Mouse (Mus musculus): ENCODE data around the gene Mto1. TPM values are rescaled to one million over a fixed set of nuclear protein-coding genes. Genes with fewer than 3 reads are reported as not detected.
A peak's percentile ranks its signal among the peaks of the same experiment; 100 is the strongest.

Gene Mto1
- total and polyA plus RNA-seq, 2 experiments from 2014 or later = 19.6 to 27.5 TPM

DNA sequence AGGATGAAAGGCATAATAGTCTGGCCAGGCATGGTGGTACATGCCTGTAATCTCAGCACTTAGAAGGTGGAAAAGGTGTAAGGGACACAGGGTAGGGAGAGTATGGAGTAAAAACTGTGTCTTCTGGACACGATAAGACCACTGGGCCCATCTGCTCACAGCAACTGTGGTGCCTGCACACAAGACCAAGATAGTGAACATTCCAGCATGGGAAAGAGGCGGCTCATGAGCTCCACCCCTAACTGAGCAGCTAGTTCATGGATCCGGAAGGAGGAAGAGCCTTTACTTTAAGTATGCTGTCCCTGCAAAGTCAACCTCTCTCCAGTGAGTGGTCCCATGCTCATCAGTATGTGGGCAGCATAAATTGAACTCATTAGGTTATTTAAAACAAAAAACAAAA lies 56.7 kb downstream of the Mto1 start:
- TF ChIP-seq CTCF (IDR thresholded peaks at IDR 0.05; ENCODE audit: low read depth) = no peak
- WGBS = 41% methylated on average over 3 of the region's 3 CpGs
- Histone ChIP-seq H3K9ac (no peak overlapping the region), H3K4me3 (ENCODE audit: low read depth, low read length) (0 out of 2 replicates have a peak overlapping the region, but pooled peaks have one; percentile 13), H3K27me3 (ENCODE audit: insufficient read depth, low read length) (no peaks in the 10 kb centered on the region), H3K4me2 (ENCODE audit: low read depth) (peak overlapping the region; percentile 37), H3K27ac (ENCODE audit: low read depth, low read length) (peak overlapping the region; percentile 85), H3K36me3 (ENCODE audit: insufficient read depth) (no peaks in the 10 kb centered on the region), H3K4me1 (ENCODE audit: insufficient read depth) (peaks cover 4% of the 10 kb centered on the region; the same call in 1 of the 2 replicates), H3K9me3 (ENCODE audit: low read length) (no peaks in the 10 kb centered on the region)
- DNase-seq = peak; percentile 34
- ATAC-seq = no peak

DNA sequence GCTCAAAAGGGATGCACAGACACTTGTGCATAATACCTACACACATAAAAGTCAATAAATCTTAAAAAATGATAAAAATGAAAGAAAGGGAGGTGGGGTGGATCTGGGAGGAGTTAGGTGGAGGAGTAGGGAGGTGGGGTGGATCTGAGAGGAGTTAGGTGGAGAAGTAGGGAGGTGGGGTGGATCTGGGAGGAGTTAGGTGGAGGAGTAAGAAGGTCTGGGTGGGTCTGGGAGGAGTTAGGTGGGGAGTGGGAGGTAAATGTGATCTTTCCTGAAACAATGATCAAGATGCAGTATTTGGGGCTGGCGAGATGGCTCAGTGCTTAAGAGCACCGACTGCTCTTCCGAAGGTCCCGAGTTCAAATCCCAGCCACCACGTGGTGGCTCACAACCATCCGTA lies 57.2 kb downstream of the Mto1 start:
- no peak for DNase-seq
- Histone ChIP-seq H3K36me3 (ENCODE audit: insufficient read depth) (no peaks in the 10 kb centered on the region), H3K4me3 (ENCODE audit: low read depth, low read length) (no peak overlapping the region), H3K27ac (ENCODE audit: low read depth, low read length) (no peak overlapping the region), H3K27me3 (ENCODE audit: insufficient read depth, low read length) (no peaks in the 10 kb centered on the region), H3K9ac (no peak overlapping the region), H3K4me1 (ENCODE audit: insufficient read depth) (peaks cover 4% of the 10 kb centered on the region; the same call in 1 of the 2 replicates), H3K4me2 (ENCODE audit: low read depth) (peak overlapping the region; percentile 37; the same call in 1 of the 2 replicates), H3K9me3 (ENCODE audit: low read length) (no peaks in the 10 kb centered on the region)
- ATAC-seq = no peak
- WGBS = 97% methylated on average over 6 of the region's 6 CpGs
- no peak for TF ChIP-seq CTCF (IDR thresholded peaks at IDR 0.05; ENCODE audit: low read depth)

DNA sequence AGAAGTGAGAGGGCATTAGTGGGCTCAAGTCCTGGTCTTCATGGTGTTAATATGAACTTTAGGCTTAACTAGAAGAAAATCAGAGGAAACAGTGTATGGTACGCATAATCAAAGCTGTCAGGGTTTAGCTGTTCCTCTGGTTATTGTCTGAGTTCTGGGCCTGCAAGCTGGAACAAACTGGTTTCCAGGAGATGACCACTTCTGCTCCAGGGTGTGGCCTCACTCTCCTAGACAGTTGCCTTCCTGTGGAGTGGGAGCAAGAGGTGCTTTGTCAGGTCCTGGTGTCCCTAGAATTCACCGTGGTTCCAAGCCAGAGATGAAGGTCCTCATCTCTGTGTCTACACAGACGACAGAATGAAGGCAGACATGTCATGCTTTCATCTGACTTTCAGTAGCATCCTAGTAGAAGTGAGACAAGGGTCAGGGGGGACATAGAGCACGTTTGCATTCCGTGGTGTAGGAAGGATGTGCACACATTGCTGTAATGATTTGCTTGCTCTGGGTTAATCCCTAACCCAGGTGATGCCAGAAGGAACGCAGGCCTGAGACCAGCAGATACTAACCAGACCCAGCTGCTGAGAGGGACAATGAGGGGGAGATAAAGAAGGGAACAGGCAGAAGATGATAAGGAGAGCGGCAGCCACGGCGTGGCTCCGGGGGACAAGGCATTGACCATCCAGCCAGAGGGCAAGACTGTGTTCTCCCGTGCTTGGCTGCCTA lies 58.2 kb downstream of the Mto1 start:
- no peak overlapping the region for H3K9ac ChIP-seq
- H3K36me3 ChIP-seq (ENCODE audit: insufficient read depth) = no peaks in the 10 kb centered on the region
- no peak overlapping the region for H3K27ac ChIP-seq (ENCODE audit: low read depth, low read length)
- no peaks in the 10 kb centered on the region for H3K27me3 ChIP-seq (ENCODE audit: insufficient read depth, low read length)
- 86% methylated on average over 11 of the region's 11 CpGs for WGBS
- H3K4me2 ChIP-seq (ENCODE audit: low read depth) = no peak overlapping the region
- H3K9me3 ChIP-seq (ENCODE audit: low read length) = no peaks in the 10 kb centered on the region
- TF ChIP-seq CTCF (IDR thresholded peaks at IDR 0.05; ENCODE audit: low read depth) = no peak
- no peak for ATAC-seq
- H3K4me1 ChIP-seq (ENCODE audit: insufficient read depth) = peaks cover 4% of the 10 kb centered on the region; the same call in 1 of the 2 replicates
- DNase-seq = no peak
- no peak overlapping the region for H3K4me3 ChIP-seq (ENCODE audit: low read depth, low read length)

DNA sequence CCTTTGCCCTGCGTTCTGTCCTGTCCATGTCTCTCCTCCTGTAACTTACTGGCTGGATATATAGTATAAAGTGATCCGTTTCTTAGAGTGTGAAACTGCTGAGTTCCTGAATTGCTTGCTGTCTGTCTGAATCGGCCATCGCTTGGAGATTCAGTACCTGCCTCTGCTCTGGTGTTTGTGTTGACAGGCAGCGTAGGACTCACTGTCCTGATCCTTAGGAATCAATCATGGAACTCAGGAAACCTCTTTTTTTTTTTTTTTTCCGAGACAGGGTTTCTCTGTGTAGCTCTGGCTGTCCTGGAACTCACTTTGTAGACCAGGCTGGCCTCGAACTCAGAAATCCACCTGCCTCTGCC lies 58.7 kb downstream of the Mto1 start:
- Histone ChIP-seq H3K4me1 (ENCODE audit: insufficient read depth) (peaks cover 4% of the 10 kb centered on the region; the same call in 1 of the 2 replicates), H3K9ac (no peak overlapping the region)
- 89% methylated on average over 6 of the region's 7 CpGs for WGBS

DNA sequence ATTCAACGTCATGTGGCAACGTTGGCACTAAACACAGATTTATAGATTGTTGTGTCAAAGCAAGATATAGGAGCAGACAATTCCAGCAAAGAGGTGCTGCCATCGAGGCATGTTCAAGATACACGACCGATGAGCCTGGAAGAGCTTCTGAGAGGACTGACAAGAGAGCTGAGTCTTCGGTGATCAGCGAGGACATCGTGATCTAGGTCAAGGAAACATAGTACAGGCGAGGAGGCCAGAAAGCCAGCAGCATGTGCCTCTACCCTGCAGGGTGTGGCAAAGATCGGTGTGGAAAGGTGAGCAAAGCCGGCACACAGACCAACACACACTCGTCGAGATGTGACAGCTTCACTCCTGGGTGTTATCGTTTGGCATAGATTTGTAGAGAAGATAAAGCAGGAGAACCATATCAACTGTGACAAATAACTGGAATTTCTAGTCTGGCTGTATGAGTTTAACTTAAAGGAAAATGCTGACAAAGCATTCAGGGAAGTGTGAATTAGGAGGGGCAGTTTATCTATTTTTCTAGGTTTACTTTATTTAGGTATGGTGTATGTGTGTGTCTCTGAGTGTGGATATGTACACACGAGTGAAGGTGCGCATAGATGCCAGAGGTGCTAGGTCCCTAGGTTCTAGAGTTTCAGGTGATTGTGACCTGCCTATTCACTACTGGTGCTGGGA lies 60.2 kb downstream of the Mto1 start:
- Histone ChIP-seq H3K27me3 (ENCODE audit: insufficient read depth, low read length) (no peaks in the 10 kb centered on the region), H3K4me3 (ENCODE audit: low read depth, low read length) (no peak overlapping the region), H3K9me3 (ENCODE audit: low read length) (no peaks in the 10 kb centered on the region), H3K4me2 (ENCODE audit: low read depth) (no peak overlapping the region), H3K4me1 (ENCODE audit: insufficient read depth) (0 out of 2 replicates have a peak, but pooled peaks cover 3% of the 10 kb centered on the region), H3K27ac (ENCODE audit: low read depth, low read length) (no peak overlapping the region), H3K36me3 (ENCODE audit: insufficient read depth) (no peaks in the 10 kb centered on the region), H3K9ac (no peak overlapping the region)
- no peak for TF ChIP-seq CTCF (IDR thresholded peaks at IDR 0.05; ENCODE audit: low read depth)
- no peak for ATAC-seq
- DNase-seq = no peak
- WGBS = 94% methylated on average over 16 of the region's 16 CpGs

More for the DNA sequence above, 58.7 kb downstream of the Mto1 start:
- no peaks in the 10 kb centered on the region for H3K27me3 ChIP-seq (ENCODE audit: insufficient read depth, low read length)
- TF ChIP-seq CTCF (IDR thresholded peaks at IDR 0.05; ENCODE audit: low read depth) = no peak
- no peaks in the 10 kb centered on the region for H3K9me3 ChIP-seq (ENCODE audit: low read length)
- ATAC-seq (no peak), DNase-seq (no peak)
- no peak overlapping the region for H3K27ac ChIP-seq (ENCODE audit: low read depth, low read length)
- H3K4me2 ChIP-seq (ENCODE audit: low read depth) = no peak overlapping the region
- H3K4me3 ChIP-seq (ENCODE audit: low read depth, low read length) = no peak overlapping the region
- H3K36me3 ChIP-seq (ENCODE audit: insufficient read depth) = no peaks in the 10 kb centered on the region

DNA sequence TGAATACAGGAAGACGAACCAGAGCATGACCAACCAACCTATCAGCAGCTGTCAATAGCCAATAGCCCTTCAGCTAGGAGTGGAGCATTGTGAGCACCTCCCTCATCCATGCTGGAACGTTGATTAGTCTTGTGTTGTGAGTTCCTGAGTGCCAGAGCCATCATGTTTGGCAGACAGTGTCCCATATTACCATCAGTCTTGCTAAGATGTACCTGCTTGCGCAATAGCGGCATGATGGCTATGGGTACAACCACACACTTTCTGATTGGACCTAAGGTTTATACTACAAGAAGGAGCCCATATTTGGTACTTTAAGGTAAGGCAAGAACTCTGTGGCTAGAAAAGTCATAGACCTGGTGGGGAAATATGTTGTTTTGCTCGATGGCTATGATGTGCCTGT lies 63.7 kb downstream of the Mto1 start:
- H3K4me2 ChIP-seq (ENCODE audit: low read depth) = no peak overlapping the region
- ATAC-seq = no peak
- no peaks in the 10 kb centered on the region for H3K4me1 ChIP-seq (ENCODE audit: insufficient read depth)
- no peak overlapping the region for H3K4me3 ChIP-seq (ENCODE audit: low read depth, low read length)
- H3K27me3 ChIP-seq (ENCODE audit: insufficient read depth, low read length) = no peaks in the 10 kb centered on the region
- no peak for TF ChIP-seq CTCF (IDR thresholded peaks at IDR 0.05; ENCODE audit: low read depth)
- no peaks in the 10 kb centered on the region for H3K9me3 ChIP-seq (ENCODE audit: low read length)
- no peak overlapping the region for H3K27ac ChIP-seq (ENCODE audit: low read depth, low read length)
- no peak overlapping the region for H3K9ac ChIP-seq
- 94% methylated on average over 5 of the region's 5 CpGs for WGBS
- DNase-seq = no peak
- no peaks in the 10 kb centered on the region for H3K36me3 ChIP-seq (ENCODE audit: insufficient read depth)
